Mouse (Mus musculus): Measurements from ENCODE around the gene Zfp148. TPM values are rescaled to one million over a fixed set of nuclear protein-coding genes. Genes with fewer than 3 reads are reported as not detected.

The Zfp148 gene
- total and polyA plus RNA-seq, 3 experiments, result 15.6 to 22.2 (median 19.2) TPM

GRCm38 (mm10) chr16:33523571-33523970 lies 142.9 kb downstream of the Zfp148 start:
- Histone ChIP-seq H3K4me1 (ENCODE audit: control insufficient read depth in 1 of 2, insufficient read depth in 2 of 2, low read length in 2 of 2) (no peaks in the 10 kb centered on the region), H3K36me3 (ENCODE audit: control insufficient read depth in 1 of 2, insufficient read depth in 2 of 2, low read length in 2 of 2) (no peaks in the 10 kb centered on the region), H3K4me3 (ENCODE audit: control insufficient read depth in 1 of 2, insufficient read depth in 1 of 2, low read depth in 2 of 2, low read length in 2 of 2) (no peak overlapping the region), H3K9me3 (replicated peaks; ENCODE audit: insufficient read depth, low read length) (no peaks in the 10 kb centered on the region), H3K27ac (ENCODE audit: control insufficient read depth, low read depth, low read length) (no peak overlapping the region), H3K27me3 (ENCODE audit: control insufficient read depth in 1 of 2, insufficient read depth in 2 of 2, low read length in 2 of 2) (peaks cover 0 to 5% of the 10 kb centered on the region in 2 experiments; a peak in 3 of 4 replicates), H3K9ac (ENCODE audit: control insufficient read depth, low read depth, low read length, poor library complexity, severe bottlenecking) (no peak overlapping the region), H3K79me2 (ENCODE audit: control insufficient read depth, insufficient read depth, low read length, poor library complexity) (no peaks in the 10 kb centered on the region)
- DNase-seq (ENCODE audit: low read depth, low spot score), result no peak
- TF ChIP-seq POLR2A (IDR thresholded peaks at IDR 0.05; ENCODE audit: control insufficient read depth in 1 of 2, insufficient read depth in 1 of 2, low read depth in 1 of 2, low read length in 2 of 2, poor library complexity in 1 of 2) (no peak), TBP (IDR thresholded peaks at IDR 0.05; ENCODE audit: low read depth, low read length) (no peak), POLR2AphosphoS2 (IDR thresholded peaks at IDR 0.05; ENCODE audit: low read length) (no peak), MYC (IDR thresholded peaks at IDR 0.05; ENCODE audit: low read depth, low read length) (no peak), MAFK (IDR thresholded peaks at IDR 0.05; ENCODE audit: borderline replicate concordance, low read depth, low read length) (no peak), ETS1 (IDR thresholded peaks at IDR 0.05; ENCODE audit: low read depth, low read length) (no peak), POLR2AphosphoS5 (IDR thresholded peaks at IDR 0.05; ENCODE audit: borderline replicate concordance, low read depth, low read length) (no peak), MXI1 (IDR thresholded peaks at IDR 0.05; ENCODE audit: low read depth, low read length) (no peak), GATA1 (IDR thresholded peaks at IDR 0.05; ENCODE audit: low read depth, low read length) (no peak), USF2 (IDR thresholded peaks at IDR 0.05; ENCODE audit: borderline replicate concordance in 1 of 2, insufficient read depth in 1 of 2, low read depth in 1 of 2, low read length in 2 of 2) (no peak), ELF1 (IDR thresholded peaks at IDR 0.05; ENCODE audit: low read depth, low read length) (no peak), MAZ (IDR thresholded peaks at IDR 0.05; ENCODE audit: low read depth, low read length) (no peak), ZNF384 (IDR thresholded peaks at IDR 0.05; ENCODE audit: low read depth, low read length) (no peak), MAX (IDR thresholded peaks at IDR 0.05; ENCODE audit: low read length) (no peak), RCOR1 (IDR thresholded peaks at IDR 0.05; ENCODE audit: low read depth, low read length) (no peak), SIN3A (IDR thresholded peaks at IDR 0.05; ENCODE audit: low read length) (no peak)

GRCm38 (mm10) chr16:33529502-33530454 lies 149.1 kb downstream of the Zfp148 start:
- Histone ChIP-seq H3K36me3 (ENCODE audit: control insufficient read depth in 1 of 2, insufficient read depth in 2 of 2, low read length in 2 of 2) (no peaks in the 10 kb centered on the region), H3K27ac (ENCODE audit: control insufficient read depth, low read depth, low read length) (no peak overlapping the region), H3K27me3 (ENCODE audit: control insufficient read depth in 1 of 2, insufficient read depth in 2 of 2, low read length in 2 of 2) (peaks cover 3 to 14% of the 10 kb centered on the region in 2 experiments), H3K9ac (ENCODE audit: control insufficient read depth, low read depth, low read length, poor library complexity, severe bottlenecking) (no peak overlapping the region), H3K79me2 (ENCODE audit: control insufficient read depth, insufficient read depth, low read length, poor library complexity) (no peaks in the 10 kb centered on the region), H3K4me1 (ENCODE audit: control insufficient read depth in 1 of 2, insufficient read depth in 2 of 2, low read length in 2 of 2) (no peaks in the 10 kb centered on the region), H3K4me3 (ENCODE audit: control insufficient read depth in 1 of 2, insufficient read depth in 1 of 2, low read depth in 2 of 2, low read length in 2 of 2) (no peak overlapping the region), H3K9me3 (replicated peaks; ENCODE audit: insufficient read depth, low read length) (no peaks in the 10 kb centered on the region)
- no peak for TF ChIP-seq POLR2AphosphoS2 (IDR thresholded peaks at IDR 0.05; ENCODE audit: low read length)
- no peak for TF ChIP-seq RAD21 (IDR thresholded peaks at IDR 0.05; ENCODE audit: low read depth, low read length)
- TF ChIP-seq POLR2AphosphoS5 (IDR thresholded peaks at IDR 0.05; ENCODE audit: borderline replicate concordance, low read depth, low read length), result no peak
- TF ChIP-seq ZNF384 (IDR thresholded peaks at IDR 0.05; ENCODE audit: low read depth, low read length), result no peak
- TF ChIP-seq CTCF (IDR thresholded peaks at IDR 0.05 in 2 of 3, conservative IDR thresholded peaks at IDR 0.05 in 1 of 3; ENCODE audit: control insufficient read depth in 1 of 3, insufficient read depth in 1 of 3, low read depth in 2 of 3, low read length in 3 of 3, poor library complexity in 1 of 3, severe bottlenecking in 1 of 3), result no peak
- TF ChIP-seq MXI1 (IDR thresholded peaks at IDR 0.05; ENCODE audit: low read depth, low read length), result no peak
- TF ChIP-seq NRF1 (IDR thresholded peaks at IDR 0.05; ENCODE audit: insufficient read depth, low read depth, low read length, poor library complexity, severe bottlenecking), result no peak
- TF ChIP-seq SIN3A (IDR thresholded peaks at IDR 0.05; ENCODE audit: low read length), result no peak
- TF ChIP-seq POLR2A (IDR thresholded peaks at IDR 0.05; ENCODE audit: control insufficient read depth in 1 of 2, insufficient read depth in 1 of 2, low read depth in 1 of 2, low read length in 2 of 2, poor library complexity in 1 of 2), result no peak
- TF ChIP-seq TCF12 (IDR thresholded peaks at IDR 0.05; ENCODE audit: low read depth, low read length), result no peak
- no peak for TF ChIP-seq ZMIZ1 (IDR thresholded peaks at IDR 0.05; ENCODE audit: low read depth, low read length)
- TF ChIP-seq UBTF (IDR thresholded peaks at IDR 0.05; ENCODE audit: borderline replicate concordance, insufficient read depth, low read depth, low read length), result no peak
- no peak for TF ChIP-seq CHD1 (IDR thresholded peaks at IDR 0.05; ENCODE audit: low read depth, low read length)
- TF ChIP-seq SMC3 (IDR thresholded peaks at IDR 0.05; ENCODE audit: low read depth, low read length), result no peak
- TF ChIP-seq KAT2A (conservative IDR thresholded peaks at IDR 0.05; ENCODE audit: low read depth, low read length), result no peak
- no peak for TF ChIP-seq BHLHE40 (IDR thresholded peaks at IDR 0.05; ENCODE audit: borderline replicate concordance, low read depth, low read length)
- no peak for TF ChIP-seq MAZ (IDR thresholded peaks at IDR 0.05; ENCODE audit: low read depth, low read length)
- TF ChIP-seq MYB (IDR thresholded peaks at IDR 0.05; ENCODE audit: low read depth, low read length), result no peak
- DNase-seq (ENCODE audit: low read depth, low spot score), result no peak

Measured in MEL (cell line).